Mouse (Mus musculus): Measurements from ENCODE around the gene Terf2ip.

Terf2ip gene

DNA sequence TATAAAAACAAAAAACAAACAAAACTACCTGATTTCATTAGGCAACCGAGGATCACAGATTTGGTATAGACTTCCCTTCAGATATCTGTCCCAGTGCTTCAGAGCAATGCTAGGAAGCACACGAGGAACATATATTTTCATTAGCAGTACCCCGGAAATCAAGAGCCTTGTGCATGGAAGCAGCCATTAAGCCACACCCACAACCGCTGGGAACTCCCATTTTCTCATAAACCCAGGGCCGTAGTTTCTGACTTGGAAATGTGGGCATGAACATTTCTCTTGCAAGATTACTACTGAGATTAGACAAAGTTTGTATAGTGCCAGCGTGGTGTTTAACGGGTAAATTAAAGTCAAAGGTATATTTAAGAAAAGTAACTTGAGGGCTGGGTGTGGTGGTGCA, 1.6 kb upstream of the Terf2ip start:
- in situ Hi-C loops (cut with MboI): no loop called here

DNA sequence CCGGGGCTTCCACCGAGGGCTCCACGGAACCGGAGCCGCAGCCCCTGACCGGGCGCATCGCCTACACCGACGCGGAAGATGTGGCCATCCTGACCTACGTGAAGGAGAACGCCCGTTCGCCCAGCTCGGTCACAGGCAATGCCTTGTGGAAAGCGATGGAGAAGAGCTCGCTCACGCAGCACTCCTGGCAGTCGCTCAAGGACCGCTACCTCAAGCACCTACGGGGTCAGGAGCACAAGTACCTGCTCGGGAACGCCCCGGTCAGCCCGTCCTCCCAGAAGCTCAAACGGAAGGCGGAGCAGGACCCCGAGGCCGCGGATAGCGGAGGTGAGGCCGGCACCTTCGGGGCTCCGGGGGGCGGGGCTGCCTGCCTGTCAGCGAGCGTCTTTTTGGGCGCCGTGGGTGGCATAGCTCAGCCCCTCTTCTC, 631 bp downstream of the Terf2ip start:
- in situ Hi-C loops (cut with MboI): no loop called here

DNA sequence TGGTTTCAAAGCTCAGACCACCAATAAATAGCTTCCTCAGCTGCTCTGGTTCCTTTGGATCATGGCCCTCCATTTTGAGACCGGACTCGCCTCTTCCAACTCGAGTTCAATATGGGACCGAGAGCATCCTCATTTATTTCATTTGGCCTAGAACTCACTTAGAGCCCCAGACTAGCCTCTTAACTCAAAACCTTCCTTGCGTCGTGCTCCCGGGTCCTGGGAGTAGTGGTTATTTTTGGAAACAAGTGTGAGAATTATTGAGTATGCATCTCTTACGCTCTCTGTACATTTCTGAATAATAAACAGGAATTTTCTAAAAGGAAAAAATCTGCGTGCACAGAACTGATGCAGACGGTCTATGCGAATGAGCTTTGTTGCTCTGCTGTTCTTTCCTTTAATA, 3.7 kb downstream of the Terf2ip start, which contains the start of gene Gm6793:
TSS of gene Gm6793 (minus strand) at position 101 of the 400 bp plus-strand sequence.
- in situ Hi-C loops (cut with MboI): no loop called here

DNA sequence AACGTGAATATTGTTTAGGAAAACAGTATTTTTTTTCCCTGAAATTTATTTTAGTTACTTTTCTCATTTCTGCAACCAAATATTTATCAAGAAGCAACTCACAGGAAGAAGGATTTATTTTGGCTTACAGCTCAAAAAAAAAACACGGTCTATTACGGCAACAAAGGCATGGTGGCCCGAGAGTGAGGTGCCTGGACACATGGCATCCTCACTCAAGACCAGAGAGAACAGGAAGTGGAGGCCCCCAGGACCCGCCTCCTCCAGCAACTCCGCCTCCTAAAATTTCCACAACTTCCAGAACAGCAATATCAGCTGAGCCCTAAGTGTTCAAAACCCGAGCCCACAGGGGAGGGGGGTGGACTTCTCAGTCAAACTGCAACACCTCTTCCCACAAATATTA, 18.3 kb downstream of the Terf2ip start:
- in situ Hi-C loops (cut with MboI): loop anchor here (25.0 kb wide), 1 partner anchor 1608 kb away; the partner anchor contains the start of genes Mon1b and Syce1l

DNA sequence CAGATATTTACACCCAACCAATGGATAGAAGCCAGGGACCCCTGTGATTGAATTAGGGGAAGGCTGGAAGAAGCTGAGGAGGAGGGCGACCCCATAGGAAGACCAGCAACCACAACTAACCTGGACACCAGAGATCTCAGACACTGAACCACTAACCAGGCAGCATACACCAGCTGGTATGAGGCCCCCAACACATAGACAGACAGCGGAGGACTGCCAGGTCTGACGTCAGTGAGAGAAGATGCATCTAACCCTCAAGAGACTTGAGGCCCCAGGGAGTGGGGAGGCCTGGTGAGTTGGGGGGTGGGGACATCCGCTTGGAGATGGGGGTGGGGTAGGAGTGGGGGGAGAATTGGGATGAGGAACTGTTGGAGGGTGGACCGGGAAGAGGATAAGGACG, 19.5 kb downstream of the Terf2ip start:
- in situ Hi-C loops (cut with MboI): loop anchor here (25.0 kb wide), 1 partner anchor 1607 kb away; the partner anchor contains the start of genes Mon1b and Syce1l

DNA sequence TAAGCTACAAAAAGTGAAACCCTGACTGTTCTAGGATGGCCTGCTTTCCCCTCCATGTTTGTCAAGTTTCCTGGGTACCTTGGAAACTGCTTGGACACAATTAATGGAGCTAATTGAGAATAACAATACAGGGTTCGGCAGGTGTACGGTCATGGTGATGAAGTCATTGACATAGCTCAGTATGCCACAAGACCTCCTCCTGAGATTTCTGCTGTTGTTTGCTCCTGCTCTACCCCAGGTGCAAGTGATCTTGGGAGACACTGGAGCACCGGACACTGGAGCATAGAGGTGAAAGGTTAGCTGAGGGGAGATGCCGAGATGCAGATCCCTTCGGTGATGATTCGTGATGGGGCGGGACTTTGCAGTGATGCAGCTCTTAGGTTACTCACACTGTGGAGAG, 21.9 kb downstream of the Terf2ip start:
- in situ Hi-C loops (cut with MboI): loop anchor here (25.0 kb wide), 1 partner anchor 1604 kb away; the partner anchor contains the start of genes Mon1b and Syce1l

DNA sequence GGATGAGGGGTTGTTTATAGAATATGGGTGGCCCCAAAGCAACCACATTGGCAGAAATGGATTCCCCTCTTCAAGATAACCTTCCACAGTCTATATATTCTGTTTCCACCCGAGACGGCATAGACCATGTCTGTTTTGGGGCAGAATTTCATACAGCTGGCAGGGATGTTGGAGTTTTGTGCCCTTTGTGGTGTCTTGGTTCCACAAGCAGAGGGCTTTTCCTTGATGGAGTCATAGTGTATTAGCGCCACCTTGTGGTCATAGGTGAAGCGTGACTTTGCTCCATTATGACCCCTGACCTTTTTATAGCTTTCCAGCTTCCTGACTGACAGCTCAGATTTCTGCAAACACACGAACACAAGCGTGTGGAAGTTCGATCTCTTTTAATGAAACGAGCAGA, 23.4 kb downstream of the Terf2ip start:
- in situ Hi-C loops (cut with MboI): loop anchor here (25.0 kb wide), 1 partner anchor 1603 kb away; the partner anchor contains the start of genes Mon1b and Syce1l

DNA sequence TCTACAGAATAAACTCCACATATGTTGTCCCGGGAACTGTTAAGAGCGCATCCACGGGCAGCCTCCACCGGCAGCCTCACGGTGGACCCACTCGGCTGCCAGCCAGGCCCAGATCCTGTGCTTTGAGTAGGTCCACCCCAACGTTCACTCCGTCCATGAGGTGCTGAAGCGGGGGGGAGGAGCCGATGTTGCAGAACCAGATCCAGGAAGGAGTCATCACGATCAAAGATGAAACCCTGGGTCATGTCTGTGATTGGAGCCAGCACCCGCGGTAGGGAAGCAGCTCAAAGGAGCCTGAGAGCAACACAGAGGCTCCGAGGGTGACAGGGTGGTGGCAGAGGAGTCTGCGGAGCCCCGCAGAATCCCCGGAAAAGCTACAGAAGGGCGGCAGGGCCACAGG, 26.3 kb downstream of the Terf2ip start:
- in situ Hi-C loops (cut with MboI): loop anchor here (25.0 kb wide), 1 partner anchor 1600 kb away; the partner anchor contains the start of genes Mon1b and Syce1l

DNA sequence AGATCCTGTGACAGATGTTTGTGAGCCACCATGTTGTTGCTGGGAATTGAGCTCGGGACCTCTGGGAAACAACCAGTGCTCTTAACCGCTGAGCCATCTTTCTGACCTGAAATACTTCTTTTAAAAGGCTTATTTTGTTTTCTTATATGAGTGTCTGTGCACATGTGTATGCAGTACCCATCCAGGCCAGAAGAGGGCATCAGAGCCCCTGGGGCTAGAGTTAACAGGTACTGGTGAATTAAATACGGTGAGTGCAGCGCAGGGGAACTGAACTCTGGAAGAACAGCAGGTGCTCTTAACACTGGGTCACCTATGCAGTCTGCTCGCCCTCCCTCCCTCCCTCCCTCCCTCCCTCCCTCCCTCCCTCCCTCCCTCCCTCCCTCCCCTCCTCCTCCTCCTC, 34.0 kb downstream of the Terf2ip start:
- in situ Hi-C loops (cut with MboI): loop anchor here (25.0 kb wide), 1 partner anchor 1592 kb away; the partner anchor contains the start of genes Mon1b and Syce1l

DNA sequence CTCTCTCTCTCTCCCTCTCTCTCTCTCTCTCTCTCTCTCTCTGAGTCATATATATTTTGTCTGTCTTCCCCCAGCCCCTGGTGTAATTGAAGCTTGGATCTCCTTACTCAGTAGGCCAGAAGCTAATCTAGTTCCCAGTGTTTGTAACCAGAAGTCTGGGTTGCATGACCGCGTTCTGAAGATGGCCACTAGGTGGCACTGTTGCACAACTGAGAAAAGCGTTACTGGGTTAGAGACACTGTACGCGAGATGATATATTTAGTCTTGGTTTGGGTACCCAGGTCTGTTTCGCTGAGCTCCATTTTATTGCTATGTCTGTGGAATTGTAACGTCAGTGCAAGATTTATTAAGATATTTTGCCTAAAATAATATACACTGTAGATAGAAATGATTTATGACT, 34.7 kb downstream of the Terf2ip start:
- in situ Hi-C loops (cut with MboI): loop anchor here (25.0 kb wide), 1 partner anchor 1591 kb away; the partner anchor contains the start of genes Mon1b and Syce1l

DNA sequence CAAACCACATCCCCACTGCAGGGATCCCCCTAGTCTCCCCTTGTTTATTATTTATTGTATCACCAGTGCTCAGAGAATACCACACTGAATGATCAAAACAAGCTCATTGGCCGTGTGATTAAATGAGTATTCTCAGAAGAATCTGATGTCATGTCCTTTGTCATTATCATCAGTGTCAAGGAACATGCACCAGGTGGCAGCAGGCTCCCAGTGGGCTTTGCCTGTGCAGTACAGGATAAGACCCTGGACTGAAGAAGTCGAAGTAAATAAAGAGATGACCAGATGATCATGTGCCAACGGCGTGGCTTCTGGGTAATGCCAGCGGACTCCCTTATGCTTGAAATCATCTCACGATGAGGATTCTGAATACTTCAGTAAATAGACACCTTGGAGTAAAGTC, 37.1 kb downstream of the Terf2ip start:
- in situ Hi-C loops (cut with MboI): loop anchor here (25.0 kb wide), 1 partner anchor 1589 kb away; the partner anchor contains the start of genes Mon1b and Syce1l

DNA sequence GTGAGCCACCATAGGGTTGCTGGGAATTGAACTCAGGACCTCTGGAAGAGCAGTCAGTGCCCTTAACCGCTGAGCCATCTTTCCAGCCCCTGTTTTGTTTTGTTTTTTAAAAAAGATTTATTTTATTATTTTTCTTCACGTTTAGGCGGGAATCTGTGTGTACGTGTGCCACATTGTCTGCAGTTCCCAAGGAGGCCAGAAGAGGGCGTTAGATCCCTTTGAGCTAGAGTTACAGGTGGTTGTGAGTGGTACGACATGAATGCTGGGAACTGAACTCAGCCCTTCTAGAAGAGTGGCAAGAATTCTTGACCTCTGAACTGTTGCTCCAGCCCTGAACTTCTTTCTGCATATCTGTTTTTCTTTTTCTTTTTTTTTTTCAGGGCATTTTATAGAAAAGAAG, 38.8 kb downstream of the Terf2ip start:
- in situ Hi-C loops (cut with MboI): loop anchor here (25.0 kb wide), 1 partner anchor 1587 kb away; the partner anchor contains the start of genes Mon1b and Syce1l

DNA sequence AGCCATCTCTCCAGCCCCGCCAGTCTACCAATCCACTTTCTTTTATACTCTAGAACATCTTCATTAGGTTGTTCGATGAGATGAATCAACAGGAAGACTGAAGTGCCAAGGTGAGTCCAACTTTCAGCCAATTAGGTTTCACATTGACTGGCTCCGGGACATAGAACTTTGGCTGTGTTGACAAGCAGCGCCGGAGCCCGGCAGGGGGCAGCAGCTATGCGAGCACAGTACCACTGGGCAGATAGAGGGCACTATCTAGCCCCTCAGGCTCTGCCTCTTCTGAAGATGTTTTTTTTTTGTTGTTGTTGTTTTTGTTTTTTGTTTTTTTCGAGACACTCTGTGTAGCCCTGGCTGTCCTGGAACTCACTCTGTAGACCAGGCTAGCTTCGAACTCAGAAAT, 40.3 kb downstream of the Terf2ip start:
- in situ Hi-C loops (cut with MboI): no loop called here

DNA sequence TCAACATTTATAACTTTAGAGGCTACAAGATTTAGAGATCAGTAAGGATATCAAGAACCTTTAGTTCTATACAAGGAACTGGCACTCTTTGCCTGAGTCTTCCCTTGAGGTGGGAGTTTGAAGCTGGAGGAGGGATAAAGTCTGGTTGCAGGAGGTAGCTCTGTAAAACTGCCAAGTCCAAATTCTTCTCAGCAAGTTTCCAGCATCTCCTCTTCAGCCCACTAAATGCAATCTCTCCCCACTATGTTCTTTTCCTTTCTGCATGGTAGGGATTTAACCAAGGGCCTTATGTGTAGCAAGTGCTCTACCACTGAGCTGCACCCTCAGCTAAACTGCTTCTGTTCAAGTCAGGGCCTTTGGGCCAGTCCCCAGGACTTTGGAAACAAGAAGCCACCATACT, 43.3 kb downstream of the Terf2ip start:
- in situ Hi-C loops (cut with MboI): no loop called here

DNA sequence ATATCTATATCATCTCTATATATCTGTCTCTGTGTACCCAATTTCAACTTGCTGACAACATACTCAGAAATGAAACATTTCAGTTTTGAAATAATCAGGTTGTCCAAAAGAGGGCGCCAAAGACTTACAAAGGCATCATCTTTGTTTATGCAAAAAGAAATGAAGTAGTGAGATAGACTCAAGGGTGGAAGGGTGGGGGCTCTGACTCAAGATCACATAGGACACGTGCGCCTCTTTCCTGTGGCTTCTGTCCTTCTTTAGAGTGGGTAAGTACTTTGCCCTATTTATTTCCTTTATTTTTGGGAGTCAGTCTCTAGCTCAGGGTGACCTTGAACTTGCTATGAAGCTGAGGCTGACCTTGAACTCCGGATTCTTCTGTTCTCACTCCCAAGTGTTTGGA, 50.2 kb downstream of the Terf2ip start:
- in situ Hi-C loops (cut with MboI): no loop called here
